Mouse (Mus musculus): ENCODE data around the gene Ppil3. TPM values are rescaled to one million over a fixed set of nuclear protein-coding genes. Genes with fewer than 3 reads are reported as not detected.
A peak's percentile ranks its signal among the peaks of the same experiment; 100 is the strongest.

The Ppil3 gene
- polyA plus RNA-seq, 1 experiment from 2014 or later, result 45.3 TPM

DNA sequence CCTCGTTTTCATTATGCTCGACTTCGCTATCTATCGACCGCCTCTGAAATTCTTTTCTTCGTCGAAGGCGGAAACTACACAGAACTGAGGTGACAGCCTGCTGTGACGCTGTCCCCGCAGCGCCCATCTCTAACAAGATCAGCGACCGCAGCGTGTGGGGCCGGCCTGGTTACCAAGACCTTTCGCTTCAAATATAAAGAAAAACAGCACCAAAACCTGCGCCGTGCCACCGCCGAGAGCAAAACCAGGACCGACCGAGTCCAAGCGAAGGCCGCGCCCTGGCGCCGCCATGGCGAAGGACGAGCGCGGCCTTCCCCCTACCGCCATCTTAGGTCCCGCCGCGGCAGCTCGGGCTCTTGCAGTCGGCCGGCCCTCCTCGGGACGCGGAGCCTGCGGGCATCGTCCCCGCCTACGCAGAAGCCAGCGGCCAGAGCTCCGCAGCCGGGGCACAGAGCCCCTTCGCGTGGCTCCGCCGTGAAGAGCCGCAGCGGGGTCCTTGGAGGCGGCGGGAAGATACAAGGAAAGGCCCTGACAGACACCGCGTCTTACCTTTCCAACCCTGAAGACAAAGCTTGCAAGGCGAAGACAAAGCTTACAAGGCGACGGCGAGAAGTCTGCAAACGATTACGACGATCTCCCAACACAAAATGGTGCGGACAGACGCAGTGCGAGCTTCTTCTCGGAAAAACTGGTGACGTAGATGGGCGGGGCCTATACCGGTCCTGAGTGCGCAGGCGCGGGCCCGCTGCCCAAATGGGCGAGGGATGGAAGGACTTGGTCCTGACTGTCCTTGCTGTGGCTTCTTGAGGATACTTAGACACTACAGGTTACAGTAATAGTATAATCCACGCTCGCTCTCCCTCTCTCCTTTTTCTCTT is 21.7 kb downstream of the Ppil3 start, which contains the start of gene Clk1:
Gene Clk1 (minus strand): TSS at position 696 of the 878 bp plus-strand sequence.
- Histone ChIP-seq H3K27ac (peak within 1 kb of the TSS; percentile 77), H3K36me3 (ENCODE audit: inconsistent target) (peaks cover 30% of the 10 kb centered on the region), H3K79me2 (ENCODE audit: inconsistent target) (peaks cover 56% of the 10 kb centered on the region), H3K4me3 (ENCODE audit: inconsistent target) (peak within 1 kb of the TSS; percentile 96)
- WGBS (ENCODE audit: missing documents), result 0% methylated on average over 79 of the region's 79 CpGs

DNA sequence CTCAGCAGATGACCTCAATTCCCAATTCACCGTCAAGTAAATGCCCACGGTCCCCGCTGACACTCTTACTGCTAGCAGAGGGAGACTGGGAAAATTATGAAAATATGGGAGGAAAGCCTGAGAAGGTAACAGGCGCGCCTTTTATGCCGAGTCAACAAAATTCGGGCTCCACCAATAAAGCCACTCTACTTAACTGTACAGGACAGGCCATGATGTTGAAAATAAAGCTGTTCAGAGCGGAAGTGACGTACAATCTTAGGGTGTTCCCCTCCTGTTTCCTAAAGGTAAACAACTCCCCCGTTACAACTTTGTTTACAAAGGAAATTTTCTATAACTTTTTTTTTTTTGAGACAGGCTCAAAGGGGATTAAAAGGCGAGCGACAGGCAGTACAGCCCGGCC is 22.4 kb downstream of the Ppil3 start:
- peak overlapping the region; percentile 96 for H3K4me3 ChIP-seq (ENCODE audit: inconsistent target)
- peaks cover 63% of the 10 kb centered on the region for H3K79me2 ChIP-seq (ENCODE audit: inconsistent target)
- H3K36me3 ChIP-seq (ENCODE audit: inconsistent target), result peaks cover 37% of the 10 kb centered on the region
- WGBS (ENCODE audit: missing documents), result 0% methylated on average over 13 of the region's 13 CpGs
- peak overlapping the region; percentile 77 for H3K27ac ChIP-seq

DNA sequence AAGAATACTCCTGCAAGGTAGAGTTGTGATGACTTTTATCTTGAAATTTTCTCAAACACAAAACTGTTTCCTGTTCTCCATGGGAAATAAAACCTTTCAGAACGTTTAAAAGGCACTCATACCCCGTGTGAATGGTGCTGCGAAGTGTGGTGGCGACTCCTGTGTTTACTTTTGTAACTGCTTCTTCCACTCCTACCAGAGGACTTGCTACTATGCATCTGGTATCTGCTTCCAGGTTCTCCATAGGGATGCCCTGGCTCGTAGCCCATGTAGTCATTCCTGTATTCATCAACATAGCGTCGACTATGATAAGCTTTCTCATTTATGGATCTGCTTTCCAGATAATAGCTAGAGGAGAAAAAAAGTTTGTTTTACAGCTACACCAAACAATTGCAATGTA is 24.3 kb downstream of the Ppil3 start:
- WGBS (ENCODE audit: missing documents), result 44% methylated on average over 7 of the region's 7 CpGs
- H3K36me3 ChIP-seq (ENCODE audit: inconsistent target), result peaks cover 40% of the 10 kb centered on the region
- no peak overlapping the region for H3K4me3 ChIP-seq (ENCODE audit: inconsistent target)
- H3K79me2 ChIP-seq (ENCODE audit: inconsistent target), result peaks cover 82% of the 10 kb centered on the region
- no peak overlapping the region for H3K27ac ChIP-seq

DNA sequence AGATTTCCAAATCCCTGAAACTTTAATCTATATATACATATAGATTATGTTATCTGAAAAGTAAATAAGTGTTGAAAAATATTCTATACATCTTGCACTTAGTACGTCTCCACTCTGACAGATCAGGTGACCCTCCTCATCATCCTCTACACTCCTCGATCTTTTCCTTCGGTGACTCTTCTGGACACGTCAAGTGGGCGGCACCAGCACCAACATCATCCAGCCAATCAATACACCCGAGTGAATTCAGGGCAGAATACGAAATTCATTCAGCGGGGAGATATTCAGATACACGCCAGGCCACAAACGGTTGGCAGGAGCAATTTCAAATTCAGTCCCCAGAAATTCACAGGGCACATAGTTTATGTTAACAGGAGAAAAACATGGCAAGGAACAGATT is 25.3 kb downstream of the Ppil3 start:
- H3K27ac ChIP-seq, result no peak overlapping the region
- peaks cover 91% of the 10 kb centered on the region for H3K79me2 ChIP-seq (ENCODE audit: inconsistent target)
- H3K36me3 ChIP-seq (ENCODE audit: inconsistent target), result peaks cover 49% of the 10 kb centered on the region
- WGBS (ENCODE audit: missing documents), result 83% methylated on average over 10 of the region's 10 CpGs
- H3K4me3 ChIP-seq (ENCODE audit: inconsistent target), result no peak overlapping the region

DNA sequence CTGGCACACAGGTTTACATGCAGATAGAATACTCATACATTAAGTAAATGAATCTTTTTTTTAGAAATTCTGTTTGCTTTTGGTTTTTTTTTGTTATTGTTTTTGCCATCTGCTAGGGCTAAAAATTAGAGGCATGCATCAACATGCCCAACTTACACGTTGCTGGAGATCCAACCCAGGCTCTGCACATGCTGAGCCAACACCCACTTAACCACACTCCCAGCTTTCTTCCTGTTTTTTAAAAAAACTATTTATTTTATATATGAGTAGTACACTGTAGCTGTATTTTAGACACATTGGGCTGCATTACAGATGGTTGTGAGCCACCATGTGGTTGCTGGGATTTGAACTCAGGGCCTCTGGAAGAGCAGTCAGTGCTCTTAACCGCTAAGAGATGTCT is 29.2 kb downstream of the Ppil3 start:
- Histone ChIP-seq H3K79me2 (ENCODE audit: inconsistent target) (peaks cover 76% of the 10 kb centered on the region), H3K27ac (no peak overlapping the region), H3K4me3 (ENCODE audit: inconsistent target) (no peak overlapping the region), H3K36me3 (ENCODE audit: inconsistent target) (peaks cover 83% of the 10 kb centered on the region)
- WGBS (ENCODE audit: missing documents), result 54% methylated on average over 2 of the region's 2 CpGs

DNA sequence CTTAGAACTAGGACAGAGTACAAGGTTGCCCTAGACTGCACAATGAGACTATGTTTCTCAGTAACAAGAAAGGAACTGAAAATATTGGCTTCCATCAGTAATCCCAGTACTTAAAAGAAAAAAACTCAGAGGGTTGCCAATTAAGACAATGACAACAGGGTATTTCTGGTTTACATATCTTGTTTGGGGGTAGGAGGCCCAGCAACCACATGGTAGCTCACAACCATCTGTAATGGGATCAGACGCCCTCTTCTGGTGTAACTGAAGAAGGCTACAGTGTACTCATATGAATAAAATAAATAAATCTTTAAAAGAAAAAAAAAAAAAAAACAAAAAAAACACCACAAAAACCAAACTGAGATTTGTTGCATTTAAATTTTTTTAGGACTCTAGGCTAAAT is 29.8 kb downstream of the Ppil3 start:
- Histone ChIP-seq H3K27ac (no peak overlapping the region), H3K36me3 (ENCODE audit: inconsistent target) (peaks cover 83% of the 10 kb centered on the region), H3K79me2 (ENCODE audit: inconsistent target) (peaks cover 69% of the 10 kb centered on the region), H3K4me3 (ENCODE audit: inconsistent target) (no peak overlapping the region)
- no CpG with 5 or more reads among the region's 1 CpGs for WGBS (ENCODE audit: missing documents)

DNA sequence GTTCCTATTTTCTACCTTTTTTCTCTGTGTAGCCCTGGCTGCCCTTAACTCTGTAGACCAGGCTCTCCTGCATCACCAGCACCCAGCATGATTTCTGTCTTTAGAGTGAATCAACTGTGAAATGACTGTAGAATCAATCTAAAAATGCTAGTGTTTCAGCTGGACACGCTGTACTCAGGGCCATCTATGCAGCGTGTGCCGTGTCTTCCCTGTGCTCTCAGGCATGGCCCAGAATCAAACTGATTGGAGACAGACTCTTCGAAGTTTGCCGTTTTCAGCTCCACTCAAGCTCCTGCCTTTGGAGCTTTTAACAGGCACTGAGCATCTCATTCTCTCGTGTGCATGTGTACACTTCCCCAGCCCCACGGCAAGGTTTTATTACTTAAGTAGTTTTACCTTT is 34.5 kb downstream of the Ppil3 start:
- Histone ChIP-seq H3K27ac (no peak overlapping the region), H3K4me3 (ENCODE audit: inconsistent target) (no peak overlapping the region), H3K36me3 (ENCODE audit: inconsistent target) (peaks cover 57% of the 10 kb centered on the region), H3K79me2 (ENCODE audit: inconsistent target) (peaks cover 23% of the 10 kb centered on the region)
- 93% methylated on average over 7 of the region's 7 CpGs for WGBS (ENCODE audit: missing documents)

DNA sequence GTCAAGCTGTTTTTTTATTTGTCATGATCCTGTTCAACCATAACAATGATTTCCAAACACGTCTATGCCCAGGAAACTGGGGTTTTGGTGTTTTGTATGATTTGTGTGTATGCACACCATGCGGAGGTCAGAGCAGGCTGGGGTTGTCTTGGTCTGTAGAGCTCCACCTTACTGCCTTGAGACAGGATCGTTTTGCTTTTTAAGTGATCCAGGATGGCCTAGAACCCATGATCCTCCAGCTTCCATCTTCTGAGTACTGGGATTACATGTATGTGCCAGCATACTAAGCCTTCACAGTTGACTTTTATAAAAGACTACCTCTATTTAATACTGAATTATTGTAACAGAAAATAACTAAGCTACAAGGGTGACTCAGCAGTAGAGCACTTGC is 35.1 kb downstream of the Ppil3 start:
- no peak overlapping the region for H3K4me3 ChIP-seq (ENCODE audit: inconsistent target)
- no peak overlapping the region for H3K27ac ChIP-seq
- H3K36me3 ChIP-seq (ENCODE audit: inconsistent target), result peaks cover 51% of the 10 kb centered on the region
- 61% methylated on average over 3 of the region's 3 CpGs for WGBS (ENCODE audit: missing documents)
- H3K79me2 ChIP-seq (ENCODE audit: inconsistent target), result peaks cover 17% of the 10 kb centered on the region

DNA sequence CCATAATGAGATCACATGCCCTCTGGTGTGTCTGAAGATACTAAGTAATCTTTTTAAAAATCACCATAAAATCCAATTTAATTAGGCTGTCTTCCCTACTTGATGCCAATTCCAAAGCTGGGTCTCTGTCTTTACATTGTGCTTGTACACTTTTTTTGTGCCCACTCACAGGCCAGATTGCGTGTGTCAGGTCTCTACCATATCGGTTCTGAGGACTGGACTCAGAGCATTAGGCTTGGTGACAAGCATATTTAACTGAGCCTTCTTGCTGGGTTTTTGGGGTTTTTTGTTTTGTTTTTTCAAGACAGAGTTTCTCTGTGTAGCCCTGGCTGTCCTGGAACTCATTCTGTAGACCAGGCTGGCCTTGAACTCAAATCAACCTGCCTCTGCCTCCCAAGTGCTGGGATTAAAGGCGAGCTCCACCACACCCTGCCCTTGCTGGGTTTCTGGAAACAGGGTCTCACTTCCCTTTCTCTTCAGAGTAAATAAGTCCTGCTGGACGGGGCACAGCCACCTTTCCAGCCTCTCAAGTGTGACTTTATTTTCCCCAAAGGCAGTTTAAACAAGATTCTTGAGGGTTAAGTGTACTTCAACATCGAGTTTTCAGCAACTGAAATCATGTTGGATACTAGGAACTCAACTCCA is 35.6 kb downstream of the Ppil3 start:
- Histone ChIP-seq H3K27ac (no peak overlapping the region), H3K4me3 (ENCODE audit: inconsistent target) (no peak overlapping the region), H3K79me2 (ENCODE audit: inconsistent target) (peaks cover 12% of the 10 kb centered on the region), H3K36me3 (ENCODE audit: inconsistent target) (peaks cover 50% of the 10 kb centered on the region)
- WGBS (ENCODE audit: missing documents), result 76% methylated on average over 5 of the region's 5 CpGs

DNA sequence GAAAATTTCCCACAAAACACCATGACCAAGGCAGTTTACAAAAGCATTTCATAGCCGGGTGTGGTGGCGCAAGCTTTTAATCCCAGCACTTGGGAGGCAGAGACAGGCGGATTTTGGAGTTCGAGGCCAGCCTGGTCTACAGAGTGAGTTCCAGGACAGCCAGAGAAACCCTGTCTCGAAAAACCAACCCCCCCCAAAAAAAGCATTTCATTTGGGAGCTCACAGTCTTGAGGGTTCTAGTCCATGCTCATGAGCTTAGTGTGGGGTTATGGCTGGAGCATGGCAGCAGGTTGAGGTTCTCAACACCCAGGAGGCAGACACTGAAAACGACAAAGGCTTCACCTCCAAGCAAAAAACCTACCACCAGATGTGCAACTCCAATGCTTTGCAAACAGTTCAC is 37.1 kb downstream of the Ppil3 start:
- no peak overlapping the region for H3K27ac ChIP-seq
- H3K79me2 ChIP-seq (ENCODE audit: inconsistent target), result no peaks in the 10 kb centered on the region
- H3K36me3 ChIP-seq (ENCODE audit: inconsistent target), result peaks cover 49% of the 10 kb centered on the region
- no peak overlapping the region for H3K4me3 ChIP-seq (ENCODE audit: inconsistent target)
- 83% methylated on average over 6 of the region's 6 CpGs for WGBS (ENCODE audit: missing documents)

DNA sequence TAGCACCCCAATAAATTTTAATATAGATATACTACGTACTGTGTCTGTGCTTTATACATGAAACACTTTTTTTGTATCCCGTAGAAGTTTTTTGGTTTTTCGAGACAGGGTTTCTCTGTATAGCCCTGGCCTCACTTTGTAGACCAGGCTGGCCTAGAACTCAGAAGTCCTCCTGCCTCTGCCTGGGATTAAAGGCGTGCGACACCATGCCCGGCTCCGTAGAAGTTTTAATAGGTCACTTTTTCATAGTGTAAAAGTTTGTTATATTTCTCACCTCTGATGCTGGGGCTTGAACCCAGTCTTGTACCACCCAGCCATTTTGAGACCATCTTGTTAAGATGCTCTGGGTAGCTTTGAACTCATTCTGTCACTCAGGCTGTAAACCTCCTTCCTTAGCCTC is 38.0 kb downstream of the Ppil3 start:
- Histone ChIP-seq H3K27ac (no peak overlapping the region), H3K4me3 (ENCODE audit: inconsistent target) (no peak overlapping the region), H3K36me3 (ENCODE audit: inconsistent target) (peaks cover 49% of the 10 kb centered on the region), H3K79me2 (ENCODE audit: inconsistent target) (no peaks in the 10 kb centered on the region)
- WGBS (ENCODE audit: missing documents), result 90% methylated on average over 7 of the region's 7 CpGs

DNA sequence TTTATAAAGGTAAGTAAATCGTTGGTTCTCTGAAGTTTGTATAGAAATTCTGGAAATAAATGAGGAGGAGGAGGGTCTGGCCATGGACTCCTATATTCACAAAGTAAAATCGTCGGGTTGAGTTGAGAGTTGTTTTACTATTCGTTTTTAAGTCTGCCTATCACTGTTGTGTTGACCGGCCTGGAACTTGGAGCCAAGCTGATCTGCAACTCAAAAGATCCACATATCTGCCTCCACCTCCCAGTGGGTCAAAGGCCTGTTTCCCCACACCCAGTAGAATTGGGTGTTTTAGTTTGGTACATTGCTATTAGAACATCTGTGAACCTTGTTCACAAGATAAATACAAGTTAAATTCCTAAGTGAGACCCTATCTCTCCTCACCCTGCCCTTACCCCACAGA is 41.5 kb downstream of the Ppil3 start:
- Histone ChIP-seq H3K36me3 (ENCODE audit: inconsistent target) (peaks cover 62% of the 10 kb centered on the region; the same call in 1 of the 2 replicates), H3K27ac (no peak overlapping the region), H3K4me3 (ENCODE audit: inconsistent target) (no peak overlapping the region), H3K79me2 (ENCODE audit: inconsistent target) (peaks cover 16% of the 10 kb centered on the region; the same call in 1 of the 2 replicates)
- whole genome bisulfite sequencing (ENCODE audit: missing documents), result 94% methylated on average over 5 of the region's 5 CpGs

DNA sequence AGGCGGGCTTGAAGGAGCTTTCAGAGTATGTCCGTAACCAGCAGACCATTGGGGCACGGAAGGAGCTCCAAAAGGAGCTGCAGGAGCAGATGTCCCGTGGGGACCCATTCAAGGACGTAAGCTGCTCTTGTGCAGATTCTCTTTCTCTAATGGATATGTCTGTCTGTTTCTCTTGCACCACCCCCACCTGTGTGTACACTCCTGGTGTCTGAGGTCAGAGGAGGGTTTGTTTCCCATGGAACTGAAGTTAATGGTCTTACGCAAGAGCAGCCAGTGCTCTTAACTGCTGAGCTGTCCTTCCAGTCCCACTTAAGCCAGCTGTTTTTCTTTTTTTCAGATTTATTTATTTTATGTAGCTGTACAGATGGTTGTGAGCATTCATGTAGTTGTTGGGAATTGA is 43.9 kb downstream of the Ppil3 start:
- H3K36me3 ChIP-seq (ENCODE audit: inconsistent target), result peaks cover 84% of the 10 kb centered on the region
- H3K79me2 ChIP-seq (ENCODE audit: inconsistent target), result peaks cover 39% of the 10 kb centered on the region
- WGBS (ENCODE audit: missing documents), result 88% methylated on average over 6 of the region's 6 CpGs
- no peak overlapping the region for H3K27ac ChIP-seq
- H3K4me3 ChIP-seq (ENCODE audit: inconsistent target), result no peak overlapping the region

DNA sequence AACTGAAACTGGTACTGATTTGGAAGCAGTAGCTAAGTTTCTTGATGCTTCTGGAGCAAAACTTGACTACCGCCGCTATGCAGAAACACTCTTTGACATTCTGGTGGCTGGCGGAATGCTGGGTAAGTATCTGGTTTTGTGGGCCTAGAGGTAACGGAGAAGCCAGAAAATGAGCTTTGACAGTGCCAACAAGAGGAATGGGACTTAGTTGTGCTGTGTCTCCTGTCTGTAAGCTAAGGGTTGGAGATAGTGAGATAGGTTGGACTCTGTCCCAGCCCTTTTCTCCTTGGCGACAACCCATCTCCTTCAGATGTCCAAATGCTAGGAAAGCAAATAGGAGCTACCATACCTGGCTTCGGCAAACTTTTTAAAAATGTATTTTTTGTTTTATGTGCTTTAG is 47.6 kb downstream of the Ppil3 start:
- Histone ChIP-seq H3K36me3 (ENCODE audit: inconsistent target) (peaks cover 71% of the 10 kb centered on the region), H3K27ac (no peak overlapping the region), H3K4me3 (ENCODE audit: inconsistent target) (no peak overlapping the region), H3K79me2 (ENCODE audit: inconsistent target) (peaks cover 69% of the 10 kb centered on the region)
- 90% methylated on average over 6 of the region's 6 CpGs for WGBS (ENCODE audit: missing documents)

DNA sequence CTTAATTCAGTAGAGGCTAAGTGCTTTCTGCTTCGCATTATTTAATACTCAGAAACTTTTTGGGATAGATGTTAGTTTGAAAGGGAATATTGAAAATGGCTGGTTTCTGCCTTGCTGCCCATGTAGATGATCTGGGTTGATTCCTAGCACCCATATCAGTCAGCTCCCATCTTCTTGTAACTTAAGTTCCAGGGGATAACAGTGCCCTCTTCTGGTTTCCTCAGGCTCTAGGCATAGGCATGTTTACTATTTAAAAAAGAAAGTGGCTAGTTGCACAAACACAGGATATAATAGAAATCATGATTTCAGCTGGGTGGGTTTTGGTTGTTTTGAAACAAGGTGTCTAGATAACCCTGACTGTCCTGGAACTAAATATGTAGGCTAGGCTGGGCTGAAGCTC is 49.1 kb downstream of the Ppil3 start:
- H3K36me3 ChIP-seq (ENCODE audit: inconsistent target), result peaks cover 55% of the 10 kb centered on the region
- WGBS (ENCODE audit: missing documents), result 100% methylated on average over 1 of the region's 1 CpGs
- H3K79me2 ChIP-seq (ENCODE audit: inconsistent target), result peaks cover 82% of the 10 kb centered on the region
- no peak overlapping the region for H3K27ac ChIP-seq
- H3K4me3 ChIP-seq (ENCODE audit: inconsistent target), result no peak overlapping the region
